Mouse (Mus musculus) embryonic fibroblast, embryonic 13.5 days (primary cell): ENCODE measurements around the gene Cdk17. TPM values are rescaled to one million over a fixed set of nuclear protein-coding genes. Genes with fewer than 3 reads are reported as not detected.

Source experiments
- H3K27ac ChIP-seq: 2 replicates; pipeline ENCODE4 v1.5.1; 2012; ENCODE audit warnings: low read length, control low read depth, inconsistent platforms; ENCODE audit not compliant: insufficient read depth
- H3K4me1 ChIP-seq: 2 replicates; pipeline ENCODE4 v1.6.1; 2011; ENCODE audit warnings: low read length; ENCODE audit not compliant: control insufficient read depth, insufficient read depth
- H3K4me3 ChIP-seq: 2 replicates; pipeline ENCODE4 v1.5.1; 2011; ENCODE audit warnings: mild to moderate bottlenecking, control low read depth, low read length; ENCODE audit not compliant: insufficient read depth
- CTCF ChIP-seq: IDR thresholded peaks from 2 replicates; pipeline ENCODE4 v1.5.1; 2011; ENCODE audit warnings: mild to moderate bottlenecking, control low read depth, low read length, moderate library complexity, borderline replicate concordance; ENCODE audit not compliant: insufficient read depth
- POLR2A ChIP-seq: IDR thresholded peaks from 2 replicates; pipeline ENCODE4 v1.6.1; 2011; ENCODE audit warnings: low read depth, mild to moderate bottlenecking, control low read depth, low read length, moderate library complexity
- polyA plus RNA-seq: library from polyadenylated mRNA; stranded (reverse); fragments of >200 nt; gene quantifications from 2 replicates; pipeline ENCODE4 v1.2.4, GENCODE M21; 2011; ENCODE audit warnings: low read depth; ENCODE audit not compliant: missing spikeins, insufficient read length

The Cdk17 gene
- polyA plus RNA-seq, 1 experiment: 35.1 TPM

DNA sequence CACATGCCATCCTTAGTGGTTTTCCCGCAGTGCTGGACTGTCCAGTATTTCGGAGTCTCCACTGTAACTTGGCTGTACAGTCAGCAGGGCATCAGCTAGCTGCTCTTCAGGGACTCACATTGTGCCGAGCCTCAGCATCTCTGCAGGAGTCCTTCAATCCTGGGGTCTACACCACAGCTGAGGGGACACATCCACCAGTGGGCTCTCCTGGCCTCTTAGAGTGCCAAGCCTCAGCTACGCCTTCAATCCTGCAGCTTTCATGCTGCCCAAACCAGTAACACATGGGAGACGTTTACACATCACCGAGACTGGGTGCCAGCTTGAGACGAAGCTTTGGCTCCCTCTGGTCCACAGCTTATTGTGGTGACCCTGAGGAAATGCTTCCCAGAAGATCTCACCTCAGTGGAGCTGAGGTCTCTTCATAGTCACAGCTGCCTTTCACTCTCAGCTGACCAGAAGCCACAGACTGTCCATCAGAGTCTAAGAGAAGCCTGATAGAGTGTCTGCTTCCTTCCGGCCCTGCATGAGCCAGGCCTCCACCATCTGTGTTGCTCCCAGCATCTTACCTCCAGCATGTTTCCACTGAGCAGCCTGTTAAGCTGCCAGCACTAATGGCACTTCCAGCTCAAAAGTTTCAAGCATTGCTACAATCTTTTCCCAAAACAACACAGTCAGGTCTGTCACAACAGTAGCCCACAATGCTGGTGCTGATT is 54.5 kb downstream of the Cdk17 start:
- TF ChIP-seq CTCF: no peak
- no peak for TF ChIP-seq POLR2A
- Histone ChIP-seq H3K4me3 (no peak overlapping the region), H3K4me1 (peaks cover 7% of the 10 kb centered on the region; the same call in 1 of the 2 replicates), H3K27ac (no peak overlapping the region)

GRCm38 (mm10) chr10:93225751-93226150 is 65.1 kb downstream of the Cdk17 start:
- no peak overlapping the region for H3K4me3 ChIP-seq
- TF ChIP-seq POLR2A (no peak), CTCF (no peak)
- peaks cover 7% of the 10 kb centered on the region for H3K4me1 ChIP-seq
- no peak overlapping the region for H3K27ac ChIP-seq

GRCm38 (mm10) chr10:93227921-93228320 is 67.2 kb downstream of the Cdk17 start:
- Histone ChIP-seq H3K4me1 (peaks cover 10% of the 10 kb centered on the region), H3K27ac (peak overlapping the region; percentile 67), H3K4me3 (no peak overlapping the region)
- TF ChIP-seq POLR2A (no peak), CTCF (no peak)

- H3K4me1 ChIP-seq: peaks cover 10% of the 10 kb centered on the region
- TF ChIP-seq CTCF (no peak), POLR2A (no peak)
- no peak overlapping the region for H3K4me3 ChIP-seq
- H3K27ac ChIP-seq: peak overlapping the region; percentile 67
Observed at GRCm38 (mm10) chr10:93228401-93229007, 67.8 kb downstream of the Cdk17 start.

GRCm38 (mm10) chr10:93231490-93231889 is 70.8 kb downstream of the Cdk17 start:
- Histone ChIP-seq H3K4me3 (no peak overlapping the region), H3K4me1 (peaks cover 10% of the 10 kb centered on the region), H3K27ac (no peak overlapping the region)
- TF ChIP-seq POLR2A: no peak

GRCm38 (mm10) chr10:93231893-93232292 is 71.2 kb downstream of the Cdk17 start:
- no peak for TF ChIP-seq CTCF
- TF ChIP-seq POLR2A: no peak
- Histone ChIP-seq H3K4me3 (no peak overlapping the region), H3K4me1 (peaks cover 10% of the 10 kb centered on the region), H3K27ac (no peak overlapping the region)

DNA sequence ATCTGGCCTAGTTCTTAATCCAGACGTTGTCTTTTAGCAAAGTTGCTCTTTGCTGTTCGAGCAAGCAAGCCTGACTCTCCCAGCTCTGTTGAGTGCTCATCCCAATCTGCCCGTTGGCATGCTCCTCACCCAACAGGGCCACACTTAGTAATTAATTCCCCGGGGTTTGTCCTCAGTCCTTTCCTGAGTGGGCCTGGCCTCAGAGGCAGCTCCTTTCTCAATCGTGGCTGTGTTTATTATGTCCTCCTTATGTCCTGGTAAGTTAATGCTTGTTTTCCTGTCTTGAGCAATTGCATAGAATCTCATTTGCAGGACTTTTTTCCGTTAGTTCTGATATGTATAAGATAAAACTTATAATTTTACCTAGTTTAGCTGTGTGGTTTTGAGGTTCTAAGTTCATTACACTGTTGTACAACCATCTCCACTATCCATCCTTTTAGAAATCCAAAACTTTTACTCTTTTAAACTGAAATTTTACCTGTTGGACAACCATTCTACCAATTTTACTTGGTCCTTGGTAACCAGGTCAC is 73.1 kb downstream of the Cdk17 start:
- no peak overlapping the region for H3K4me3 ChIP-seq
- TF ChIP-seq POLR2A (no peak), CTCF (no peak)
- H3K4me1 ChIP-seq: peaks cover 4% of the 10 kb centered on the region
- H3K27ac ChIP-seq: no peak overlapping the region

- Histone ChIP-seq H3K27ac (no peak overlapping the region), H3K4me3 (no peak overlapping the region), H3K4me1 (peaks cover 2% of the 10 kb centered on the region; the same call in 1 of the 2 replicates)
- TF ChIP-seq POLR2A (no peak), CTCF (no peak)
Observed at GRCm38 (mm10) chr10:93234692-93235091, 74.0 kb downstream of the Cdk17 start.

DNA sequence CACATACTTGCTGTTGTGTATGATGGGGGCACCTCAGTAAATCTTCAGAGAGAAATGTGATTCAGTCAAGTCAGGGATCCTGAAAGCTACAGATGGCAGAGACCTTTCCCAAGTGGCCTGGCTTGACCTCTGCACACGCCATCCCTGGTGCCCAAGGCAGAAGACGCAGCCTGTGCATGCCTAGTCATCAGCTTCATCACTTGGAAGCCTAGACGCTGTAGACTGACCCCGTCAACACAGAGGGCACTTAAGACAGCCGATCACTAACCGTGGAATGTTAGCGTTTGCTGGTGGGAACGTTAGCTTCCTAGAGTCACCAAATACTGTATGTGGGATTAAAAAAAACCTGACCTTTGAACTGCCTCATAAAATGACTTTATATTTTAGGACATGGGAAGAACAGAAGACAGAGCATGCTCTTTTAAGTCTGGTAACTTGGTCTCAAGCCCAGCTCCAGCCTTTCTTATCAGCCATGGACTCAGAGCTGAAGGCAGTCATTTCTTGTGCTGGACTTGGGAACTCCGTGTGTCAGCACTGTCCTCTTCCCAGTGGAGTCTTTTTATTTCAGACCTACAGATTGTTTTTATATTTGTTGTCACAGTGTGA is 78.6 kb downstream of the Cdk17 start:
- Histone ChIP-seq H3K4me3 (no peak overlapping the region), H3K27ac (no peak overlapping the region), H3K4me1 (no peaks in the 10 kb centered on the region)
- TF ChIP-seq POLR2A: no peak
- TF ChIP-seq CTCF: no peak

DNA sequence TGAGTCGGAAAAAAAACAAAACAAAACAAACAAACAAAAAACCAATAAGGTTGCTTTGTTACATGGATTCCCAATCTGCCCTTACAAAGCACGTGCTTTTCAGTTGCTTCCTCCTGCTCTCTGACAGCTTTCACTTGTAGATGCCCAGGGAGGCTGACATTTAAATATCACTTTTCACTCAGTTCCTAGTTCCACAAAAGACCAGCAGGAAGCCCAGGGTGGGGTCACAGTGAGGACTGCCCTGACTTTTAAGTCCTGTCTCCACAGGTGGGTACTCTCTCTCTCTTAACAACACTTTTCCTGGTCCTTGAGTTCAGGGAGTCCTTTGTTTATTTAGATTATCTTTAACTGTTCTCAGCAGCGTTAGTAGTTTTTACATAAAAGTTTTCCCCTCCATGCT is 81.5 kb downstream of the Cdk17 start:
- H3K4me3 ChIP-seq: no peak overlapping the region
- H3K4me1 ChIP-seq: no peaks in the 10 kb centered on the region
- no peak overlapping the region for H3K27ac ChIP-seq
- TF ChIP-seq POLR2A: no peak
- no peak for TF ChIP-seq CTCF
